Mouse (Mus musculus) bone marrow, adult 2 months (tissue): Measurements from ENCODE around the gene Inhbc. TPM values are rescaled to one million over a fixed set of nuclear protein-coding genes. Genes with fewer than 3 reads are reported as not detected.
A peak's percentile ranks its signal among the peaks of the same experiment; 100 is the strongest.
"Not testable (repeated sequence)": the region's sequence is repeated elsewhere in the genome, so short reads cannot be mapped to it uniquely, and the experiment has no call there.

Experiments
- H3K27ac ChIP-seq: fragments of 200-500 bp; 2 replicates; pipeline ENCODE4 v1.5.1; 2012; ENCODE audit warnings: low read depth, mild to moderate bottlenecking, control low read depth, inconsistent platforms, low read length; ENCODE audit not compliant: control insufficient read depth, poor library complexity, insufficient read depth
- H3K4me1 ChIP-seq: fragments of 200-500 bp; 2 replicates; pipeline ENCODE4 v1.6.1; 2011; ENCODE audit warnings: low read length; ENCODE audit not compliant: control insufficient read depth, insufficient read depth
- H3K4me3 ChIP-seq: fragments of 200-500 bp; replicated peaks from 2 replicates; pipeline ENCODE3; 2011; ENCODE audit warnings: mild to moderate bottlenecking, low read depth, low read length, control low read depth; ENCODE audit not compliant: control insufficient read depth
- CTCF ChIP-seq: fragments of 200-500 bp; IDR thresholded peaks from 2 replicates; pipeline ENCODE4 v1.5.1; 2011; ENCODE audit warnings: low read length, control low read depth; ENCODE audit not compliant: control insufficient read depth, insufficient read depth
- POLR2A ChIP-seq: fragments of 200-500 bp; IDR thresholded peaks from 2 replicates; pipeline ENCODE4 v1.6.1; 2011; ENCODE audit warnings: low read depth, mild to moderate bottlenecking, control low read depth, low read length, borderline replicate concordance; ENCODE audit not compliant: control insufficient read depth
- WGBS: fragments of 180-500 bp; shearing (Covaris S2); methylation state at CpG from one replicate; pipeline ENCODE4 v1.1.7; 2018; 5-methylcytosine and 5-hydroxymethylcytosine counted together
- polyA plus RNA-seq: library from polyadenylated mRNA; stranded (reverse); fragments of >200 nt; gene quantifications from 2 replicates; pipeline ENCODE4 v1.2.4, GENCODE M21; 2011; ENCODE audit warnings: low replicate concordance; ENCODE audit not compliant: missing spikeins, insufficient read depth, insufficient read length

Gene Inhbc
- polyA plus RNA-seq, 1 experiment, result not detected

DNA sequence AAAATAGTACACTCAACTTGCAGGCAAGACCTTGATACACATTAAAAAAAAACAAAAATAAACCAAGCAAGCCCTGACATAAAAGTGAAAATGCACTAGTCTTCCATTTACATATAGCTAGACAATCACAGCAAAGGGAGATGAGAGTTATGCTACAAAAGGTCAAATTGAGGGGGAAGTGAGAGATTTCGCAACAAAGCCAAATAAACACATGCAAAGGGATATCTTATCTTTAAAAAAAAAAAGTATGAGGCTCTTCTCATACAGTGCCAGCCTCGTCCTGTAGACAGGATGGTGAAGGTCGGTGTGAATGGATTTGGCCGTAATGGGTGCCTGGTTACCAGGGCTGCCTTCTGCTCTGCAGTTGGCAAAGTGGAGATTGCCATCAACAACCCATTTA lies 57.4 kb downstream of the Inhbc start:
- Histone ChIP-seq H3K27ac (no peak overlapping the region), H3K4me1 (no peaks in the 10 kb centered on the region; the same call in 1 of the 2 replicates), H3K4me3 (no peak overlapping the region)
- TF ChIP-seq POLR2A (no peak), CTCF (no peak)
- 29% methylated on average over 4 of the region's 4 CpGs for WGBS

DNA sequence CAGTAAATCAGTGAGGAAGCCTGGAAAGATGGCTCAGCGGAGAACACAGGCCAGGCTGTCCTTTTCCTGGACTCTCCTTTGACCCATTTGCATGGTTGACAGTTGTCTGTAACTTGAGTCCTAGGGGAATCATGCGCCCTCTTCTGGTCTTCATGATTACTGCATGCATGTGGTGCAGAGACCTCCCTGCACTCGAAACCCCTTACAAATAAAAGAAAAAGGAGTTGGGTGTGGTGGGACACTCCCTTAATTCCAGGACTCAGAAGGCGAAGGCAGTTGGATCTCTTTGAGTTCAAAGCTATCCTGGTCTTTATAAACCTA lies 57.9 kb downstream of the Inhbc start:
- Histone ChIP-seq H3K4me1 (no peaks in the 10 kb centered on the region; the same call in 1 of the 2 replicates), H3K4me3 (peak overlapping the region; percentile 84), H3K27ac (peak overlapping the region; percentile 80; the same call in 1 of the 2 replicates)
- 4% methylated on average over 4 of the region's 4 CpGs for WGBS
- TF ChIP-seq CTCF, result peak; percentile 72
- TF ChIP-seq POLR2A, result no peak

GRCm38 (mm10) chr10:127311476-127312355 lies 58.5 kb downstream of the Inhbc start, which contains the start of gene Mars:
Gene Mars, minus strand, starts transcription at chr10:127311786.
- WGBS, result under 1% methylated on average over 65 of the region's 65 CpGs
- peak within 1 kb of the TSS; percentile 84 for H3K4me3 ChIP-seq
- H3K4me1 ChIP-seq, result no peaks in the 10 kb centered on the region; the same call in 1 of the 2 replicates
- TF ChIP-seq CTCF, result no peak
- peak; percentile 85; the same call in 1 of the 2 replicates for TF ChIP-seq POLR2A
- H3K27ac ChIP-seq, result peak within 1 kb of the TSS; percentile 80

GRCm38 (mm10) chr10:127310523-127311475 lies 59.4 kb downstream of the Inhbc start:
- H3K27ac ChIP-seq, result peak overlapping the region; percentile 78

DNA sequence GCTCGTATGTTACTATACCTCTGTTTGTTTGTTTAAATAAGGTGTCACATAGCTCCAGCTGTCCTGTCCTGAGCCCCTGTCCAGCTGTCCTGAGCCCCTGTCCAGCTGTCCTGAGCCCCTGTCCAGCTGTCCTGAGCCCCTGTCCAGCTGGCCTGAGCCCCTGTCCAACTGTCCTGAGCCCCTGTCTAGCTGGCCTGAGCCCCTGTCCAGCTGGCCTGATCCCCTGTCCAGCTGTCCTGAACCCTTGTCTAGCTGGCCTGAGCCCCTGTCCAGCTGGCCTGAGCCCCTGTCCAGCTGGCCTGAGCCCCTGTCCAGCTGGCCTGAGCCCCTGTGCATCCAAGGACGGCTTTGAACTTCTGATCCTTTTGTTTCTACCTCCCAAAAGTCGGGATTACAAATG lies 61.1 kb downstream of the Inhbc start:
- H3K27ac ChIP-seq, H3K4me3 ChIP-seq, H3K4me1 ChIP-seq: not testable (repeated sequence)
- WGBS, result 83% methylated on average over 3 of the region's 3 CpGs

More at GRCm38 (mm10) chr10:127310523-127311475, 59.4 kb downstream of the Inhbc start:
- Histone ChIP-seq H3K4me3 (peak overlapping the region; percentile 84), H3K4me1 (no peaks in the 10 kb centered on the region; the same call in 1 of the 2 replicates)
- no peak for TF ChIP-seq POLR2A
- TF ChIP-seq CTCF, result no peak
- 29% methylated on average over 23 of the region's 23 CpGs for WGBS

Other genes with a start within 250 kb of the Inhbc start
- 34.7 and 69.0 TPM in 2 replicates for gene Os9, start 249.3 kb downstream of the Inhbc start, polyA plus RNA-seq
- 26.4 and 54.8 TPM in 2 replicates for gene B4galnt1, start 205.2 kb downstream of the Inhbc start, polyA plus RNA-seq
- not detected in 2 replicates for gene Slc26a10, start 189.8 kb downstream of the Inhbc start, polyA plus RNA-seq
- gene Arhgef25, start 180.3 kb downstream of the Inhbc start, polyA plus RNA-seq, result 9.9 and 25.0 TPM in 2 replicates
- 58.4 and 78.7 TPM in 2 replicates for gene Dtx3, start 174.7 kb downstream of the Inhbc start, polyA plus RNA-seq
- gene Pip4k2c, start 158.8 kb downstream of the Inhbc start, polyA plus RNA-seq, result 18.1 and 24.9 TPM in 2 replicates
- gene Kif5a, start 107.1 kb downstream of the Inhbc start, polyA plus RNA-seq, result 1.7 and 2.3 TPM in 2 replicates
- gene Dctn2, start 104.1 kb downstream of the Inhbc start, polyA plus RNA-seq, result 68.6 and 115 TPM in 2 replicates
- gene Mbd6, start 81.4 kb downstream of the Inhbc start, polyA plus RNA-seq, result 75.9 and 131 TPM in 2 replicates
- 41.6 and 85.0 TPM in 2 replicates for gene Mars, start 58.6 kb downstream of the Inhbc start, polyA plus RNA-seq
- gene Arhgap9, start 48.5 kb downstream of the Inhbc start, polyA plus RNA-seq, result 30.1 and 77.2 TPM in 2 replicates
- 2.2 TPM in 1 of 2 replicates, not detected in the other for gene Gli1, start 28.5 kb downstream of the Inhbc start, polyA plus RNA-seq
- gene Inhbe, start 16.0 kb downstream of the Inhbc start, polyA plus RNA-seq, result 0.27 TPM in 1 of 2 replicates, not detected in the other
- 59.7 and 144 TPM in 2 replicates for gene R3hdm2, start 9.9 kb upstream of the Inhbc start, polyA plus RNA-seq
- 2.4 and 5.0 TPM in 2 replicates for gene Stac3, start 131.3 kb upstream of the Inhbc start, polyA plus RNA-seq
- not detected in 2 replicates for gene Ndufa4l2, start 144.5 kb upstream of the Inhbc start, polyA plus RNA-seq
- gene Shmt2, start 152.0 kb upstream of the Inhbc start, polyA plus RNA-seq, result 36.7 and 39.9 TPM in 2 replicates
- gene Nxph4, start 164.1 kb upstream of the Inhbc start, polyA plus RNA-seq, result not detected in 2 replicates